Mouse (Mus musculus) gastrocnemius, postnatal 36 days (tissue): ENCODE measurements around the gene Zfp27. TPM values are rescaled to one million over a fixed set of nuclear protein-coding genes. Genes with fewer than 3 reads are reported as not detected.
A peak's percentile ranks its signal among the peaks of the same experiment; 100 is the strongest.
"Not testable (repeated sequence)": the region's sequence is repeated elsewhere in the genome, so short reads cannot be mapped to it uniquely, and the experiment has no call there.

Source experiments
- DNase-seq, 2 experiments: peaks; one replicate each; pipeline ENCODE4 v3.0.0; 2022
- intact Hi-C: fragments of 180-260 bp; cut with DNase I; formaldehyde crosslinking; loops from one replicate; pipeline ENCODE4 v1.15.1; 2025
- microRNA-seq, 2 experiments: library from miRNA; unstranded; fragments of <30 nt; microRNA quantifications; one replicate each; pipeline ENCODE4 v1.2.0; 2021
- total RNA-seq, 2 experiments: library from RNA; stranded (reverse); gene quantifications; 2 replicates each; pipeline ENCODE4 v1.2.3; 2021

The Zfp27 gene
- total RNA-seq, 2 experiments from 2014 or later, result 6.1 to 7.9 TPM

DNA sequence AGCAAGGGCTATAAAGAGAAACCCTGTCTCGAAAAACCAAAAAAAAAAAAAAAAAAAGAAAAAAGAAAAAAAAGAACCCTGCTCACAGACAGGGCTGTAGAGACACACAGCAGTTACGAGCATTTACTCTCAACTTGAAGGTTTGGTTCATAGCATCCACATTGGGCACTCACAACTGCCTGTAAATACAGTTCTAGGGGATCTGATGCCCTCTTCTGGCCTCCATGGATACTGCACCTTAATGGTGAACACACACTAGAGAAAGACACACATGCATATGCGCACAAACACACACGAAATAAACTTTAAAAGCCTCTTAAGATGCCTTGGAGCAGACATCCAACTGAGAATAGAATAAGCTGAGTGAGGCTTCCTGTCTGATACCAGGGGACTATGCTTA, 8.0 kb downstream of the Zfp27 start:
- no peak for DNase-seq
- intact Hi-C loops, result no loop called here

DNA sequence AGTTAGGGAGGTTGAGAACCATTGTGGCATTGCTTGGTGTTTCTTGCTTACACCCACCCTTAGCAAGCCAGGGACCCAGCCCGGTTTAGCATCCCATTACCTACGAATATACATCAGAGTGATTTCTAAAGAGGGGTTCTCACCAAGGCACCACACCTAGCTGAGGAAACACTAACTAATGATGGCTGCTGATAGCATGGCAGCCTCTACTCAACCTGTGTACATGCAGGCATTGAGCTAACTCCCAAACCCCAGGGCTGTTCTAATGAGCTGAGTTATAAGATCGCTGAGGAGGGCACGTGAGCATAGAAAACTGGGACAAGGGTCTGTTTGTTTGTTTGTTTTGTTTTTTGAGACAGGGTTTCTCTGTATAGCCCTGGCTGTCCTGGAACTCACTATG, 13.6 kb downstream of the Zfp27 start:
- intact Hi-C loops, result no loop called here
- DNase-seq, result no peak

DNA sequence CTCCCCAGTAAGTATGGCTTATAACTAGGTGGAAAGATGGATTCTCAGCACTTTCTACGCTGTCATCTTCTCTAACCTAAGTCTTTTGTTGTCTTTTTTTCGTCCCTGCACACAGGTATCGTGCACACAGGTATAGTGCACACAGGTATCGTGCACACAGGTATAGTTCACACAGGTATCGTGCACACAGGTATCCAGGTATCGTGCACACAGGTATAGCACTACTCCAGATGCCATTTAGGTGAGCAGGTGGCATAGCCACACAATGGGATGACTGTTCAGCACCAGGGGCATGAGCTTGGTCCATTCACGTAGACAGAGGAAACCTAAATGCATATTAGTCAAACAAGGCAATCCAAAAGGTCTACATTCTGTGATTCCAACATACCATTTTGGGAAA, 15.9 kb downstream of the Zfp27 start:
- no peak for DNase-seq
- intact Hi-C loops, result no loop called here

DNA sequence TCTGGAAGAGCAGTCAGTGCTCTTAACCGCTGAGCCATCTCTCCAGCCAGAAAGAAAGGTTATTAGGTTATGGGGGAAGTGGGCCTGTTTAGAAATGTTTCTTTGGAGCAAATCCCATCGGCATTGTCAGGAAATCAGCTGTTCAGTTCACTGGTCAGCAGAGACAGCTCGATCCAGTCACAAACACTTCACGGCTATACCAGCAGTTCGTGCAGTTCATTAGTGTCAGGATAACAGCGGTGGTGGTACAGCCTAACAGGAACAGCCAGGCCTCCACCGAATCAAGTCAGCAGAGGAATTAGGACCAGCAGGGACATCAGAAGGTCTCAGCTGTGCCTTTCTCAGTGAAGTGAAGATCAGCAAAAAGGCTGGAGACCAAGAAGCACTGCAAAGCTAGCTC, 25.5 kb downstream of the Zfp27 start:
- DNase-seq, result no peak
- intact Hi-C loops, result no loop called here

DNA sequence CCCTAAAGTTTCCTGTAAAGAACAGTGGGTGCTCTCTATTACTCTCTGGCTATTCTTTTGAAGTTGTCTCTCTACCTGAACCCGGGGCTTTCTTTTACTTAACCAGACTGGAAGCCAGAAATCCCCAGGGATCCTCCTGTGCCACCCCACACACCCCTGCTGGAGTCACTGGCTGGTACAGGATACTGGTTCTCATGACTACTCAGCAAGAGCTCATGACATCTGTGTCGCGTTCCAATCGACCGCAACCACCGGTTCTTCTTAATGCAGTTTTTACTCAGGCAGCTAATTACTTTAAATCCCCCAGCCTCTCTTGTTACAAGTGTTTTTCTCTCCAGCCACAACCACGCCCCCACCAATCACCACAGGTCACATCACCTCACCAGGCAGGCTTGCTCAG, 26.3 kb downstream of the Zfp27 start:
- intact Hi-C loops, result no loop called here
- DNase-seq, result no peak

DNA sequence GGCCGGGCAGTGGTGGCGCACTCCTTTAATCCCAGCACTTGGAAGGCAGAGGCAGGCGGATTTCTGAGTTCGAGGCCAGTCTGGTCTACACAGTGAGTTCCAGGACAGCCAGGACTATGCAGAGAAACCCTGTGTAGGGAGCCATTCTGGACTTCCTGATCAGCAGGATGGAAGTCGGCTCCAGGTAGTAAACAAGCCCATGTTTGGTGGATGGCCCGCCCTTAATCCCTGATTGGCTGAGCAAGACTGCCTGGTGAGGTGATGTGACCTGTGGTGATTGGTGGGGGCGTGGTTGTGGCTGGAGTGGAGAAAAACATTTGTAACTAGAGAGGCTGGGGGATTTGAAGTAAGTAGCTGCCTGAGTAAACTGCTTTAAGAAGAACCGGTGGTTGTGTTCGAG, 28.8 kb downstream of the Zfp27 start:
- intact Hi-C loops, result not testable (repeated sequence)

DNA sequence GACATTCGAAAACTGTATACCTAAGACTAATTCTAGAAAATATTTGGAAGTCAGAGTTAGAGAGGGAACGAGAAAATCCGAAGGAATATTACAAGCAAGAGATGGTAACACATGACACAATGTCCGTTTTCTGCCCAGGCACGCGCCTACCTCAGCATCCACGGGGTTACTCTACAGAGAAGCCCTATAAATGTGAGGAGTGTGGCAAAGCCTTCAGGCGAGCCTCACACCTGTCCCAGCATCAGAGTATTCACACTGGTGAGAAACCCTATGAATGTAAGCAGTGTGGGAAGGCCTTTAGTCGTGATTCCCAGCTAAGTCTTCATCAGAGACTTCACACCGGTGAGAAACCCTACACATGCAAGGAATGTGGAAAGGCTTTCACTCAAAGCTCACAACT, 32.1 kb downstream of the Zfp27 start:
- intact Hi-C loops, result no loop called here

More for the DNA sequence above, 28.8 kb downstream of the Zfp27 start:
- DNase-seq, result not testable (repeated sequence)

DNA sequence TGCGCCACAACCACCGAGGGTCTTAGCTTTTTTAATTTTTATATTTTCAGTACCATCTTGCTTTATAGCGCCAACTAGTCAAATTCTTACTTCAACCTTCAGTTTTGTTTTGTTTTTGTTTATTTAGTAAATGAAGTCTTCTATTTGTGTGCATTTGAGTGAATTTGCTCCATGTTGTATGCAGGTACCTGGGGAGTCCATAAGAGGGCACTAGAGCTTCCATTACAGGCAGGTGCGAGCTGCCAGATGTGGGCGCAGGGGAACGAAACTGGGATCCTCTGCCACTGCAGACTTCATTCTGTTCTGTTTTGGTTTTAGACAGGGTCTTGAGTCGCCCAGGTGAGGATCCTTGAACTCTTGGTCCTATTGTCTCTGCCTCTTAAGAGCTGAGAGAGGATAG, 44.7 kb downstream of the Zfp27 start:
- no peak for DNase-seq
- intact Hi-C loops, result no loop called here

More for the DNA sequence above, 32.1 kb downstream of the Zfp27 start:
- DNase-seq, result no peak

DNA sequence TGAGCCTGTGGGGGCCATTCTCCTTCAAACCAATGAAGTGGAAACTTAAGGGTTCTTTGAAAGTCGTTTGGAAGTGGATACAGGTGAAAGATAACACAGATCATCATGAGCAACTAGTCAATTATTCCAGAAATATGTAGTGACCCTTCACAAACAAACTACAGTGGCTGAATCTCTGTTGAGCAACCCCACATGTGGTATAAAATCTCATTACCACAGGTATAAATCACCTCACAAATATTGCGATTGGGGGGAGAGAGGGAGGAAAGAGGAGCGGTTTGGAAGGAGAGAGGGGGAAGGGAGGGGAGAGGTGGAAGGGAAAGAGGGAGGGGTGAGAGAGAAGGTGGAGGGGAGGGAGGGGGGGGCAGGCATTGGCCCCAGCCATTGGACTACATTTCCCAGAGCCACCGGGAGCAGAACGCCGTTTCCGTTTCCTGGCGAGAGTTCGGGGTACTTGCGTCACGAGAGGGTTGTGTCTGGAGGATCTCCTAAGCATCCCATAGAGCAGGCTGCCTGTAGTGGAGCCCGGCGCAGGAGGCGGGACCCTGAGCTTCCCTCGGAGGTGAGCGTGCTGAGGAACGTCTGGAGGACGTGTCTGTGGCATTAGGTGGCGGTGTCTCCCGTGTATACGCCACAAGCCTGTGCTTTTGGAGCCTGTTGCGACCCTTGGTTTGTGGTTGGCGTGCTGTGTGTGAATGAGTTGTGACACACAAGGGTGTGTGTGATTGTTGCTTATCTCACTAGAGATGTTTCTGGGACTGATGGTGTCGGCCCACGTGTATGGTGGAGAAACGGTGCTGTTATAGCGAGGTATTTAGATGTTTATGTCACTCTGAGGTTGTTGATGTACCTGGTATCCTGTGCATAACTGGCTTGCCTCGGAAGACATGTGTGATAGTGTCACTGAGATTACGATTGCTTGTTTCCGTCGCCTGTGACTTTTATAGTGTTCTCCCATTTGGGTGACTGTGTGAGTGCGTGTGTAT, 46.5 kb downstream of the Zfp27 start, which contains the start of gene Zfp420:
TSS of gene Zfp420 (plus strand) at position 448 of the 986 bp plus-strand sequence.
- intact Hi-C loops, result no loop called here
- peak; percentile 74 to 84 for DNase-seq

DNA sequence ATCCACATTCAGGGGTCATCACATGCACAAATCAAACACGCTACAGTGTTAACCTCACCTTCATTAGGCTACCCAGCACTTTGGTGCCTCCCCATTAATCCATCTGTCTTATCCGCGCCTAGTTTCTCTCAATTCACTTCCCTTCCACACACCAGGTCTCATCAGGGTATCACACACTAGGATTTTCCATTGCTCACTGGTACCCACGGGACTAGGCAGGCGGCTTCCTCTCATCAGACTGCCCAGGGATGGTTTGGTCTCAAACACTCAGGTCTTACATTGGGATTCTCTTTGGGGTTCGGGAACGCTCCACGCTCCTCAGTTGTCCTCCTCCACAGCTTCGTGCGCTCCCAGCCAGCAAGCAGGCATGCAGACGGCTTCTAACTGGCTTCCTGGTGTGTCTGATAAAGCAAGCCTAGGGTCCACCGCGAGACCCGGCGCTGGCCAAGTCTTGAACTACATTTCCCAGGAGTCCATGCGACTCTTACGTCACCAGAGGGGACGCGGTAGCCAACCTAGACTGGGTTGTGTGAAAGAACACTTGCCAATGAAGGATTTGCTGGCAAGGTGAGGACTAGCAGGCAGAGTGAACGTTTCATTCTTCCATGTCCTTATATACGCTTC, 53.0 kb downstream of the Zfp27 start, which contains the start of gene Zfp940:
TSS of gene Zfp940 (minus strand) at position 451 of the 624 bp plus-strand sequence.
- intact Hi-C loops, result no loop called here
- DNase-seq, result peak; percentile 62 to 67

DNA sequence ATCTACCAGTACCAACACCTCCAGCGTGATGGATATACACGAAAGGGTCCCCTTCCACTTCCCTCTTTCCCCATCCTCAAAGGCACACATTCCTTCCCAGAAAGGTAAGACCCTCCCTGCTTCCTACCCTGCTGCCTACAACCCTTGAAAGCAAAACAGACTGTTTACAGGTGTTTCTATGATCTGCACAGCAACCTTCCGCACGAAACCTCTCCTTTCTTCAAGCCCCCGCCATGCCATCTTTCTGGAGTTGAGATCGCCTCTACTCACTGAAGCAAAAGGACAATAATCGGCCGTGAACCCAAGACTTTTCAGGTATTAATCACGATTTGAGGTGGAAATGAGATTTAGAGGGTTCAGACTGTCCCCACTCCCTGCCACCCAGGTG, 53.5 kb downstream of the Zfp27 start:
- DNase-seq, result no peak
- intact Hi-C loops, result no loop called here

DNA sequence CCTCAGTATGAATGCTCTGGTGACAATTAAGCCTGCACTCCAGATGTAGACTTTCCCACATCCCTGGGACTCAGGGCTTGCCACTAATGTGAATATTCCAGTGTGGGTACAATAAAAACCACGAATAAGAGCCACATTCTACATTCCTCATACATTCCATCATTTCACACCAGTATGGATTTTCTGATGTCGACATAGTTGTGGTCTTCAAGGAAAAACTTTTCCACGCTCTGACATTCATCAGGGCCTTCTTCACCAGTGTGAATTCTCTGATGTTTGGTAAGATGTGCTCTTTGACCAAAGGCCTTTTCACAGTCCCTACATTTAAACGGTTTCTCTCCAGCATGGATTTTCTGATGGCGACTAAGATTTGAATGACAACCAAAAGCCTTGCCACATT, 61.8 kb downstream of the Zfp27 start:
- intact Hi-C loops, result no loop called here
- DNase-seq, result no peak

Small RNA genes within 50 kb of the gene (microRNA-seq; reads per million reads assigned to microRNA genes)
- 0 to 0.36 reads per million in 2 experiments for gene Mir7668

Other genes starting within 250 kb of the Zfp27 start
- not detected for gene Catsperg2, start 179.5 kb downstream of the Zfp27 start, total RNA-seq
- gene Zfp84, start 138.0 kb downstream of the Zfp27 start, total RNA-seq, result 1 to 10 TPM; 5.8 to 6.8 TPM
- 1 to 10 TPM; 1.2 to 2.2 TPM for gene Zfp30, start 122.6 kb downstream of the Zfp27 start, total RNA-seq
- 1 to 10 TPM; 6.3 to 9.7 TPM for gene Zfp790, start 90.5 kb downstream of the Zfp27 start, total RNA-seq
- gene Zfp940, start 52.9 kb downstream of the Zfp27 start, total RNA-seq, result 1 to 10 TPM; 1.2 to 1.9 TPM
- gene Zfp420, start 46.6 kb downstream of the Zfp27 start, total RNA-seq, result 1 to 10 TPM; 2.5 to 2.6 TPM
- gene Zfp383, start 1.7 kb upstream of the Zfp27 start, total RNA-seq, result 1 to 10 TPM; 4.0 to 6.3 TPM
- 1 to 10 TPM; 4.8 to 5.5 TPM for gene Zfp74, start 47.5 kb upstream of the Zfp27 start, total RNA-seq
- 10 to 100 TPM; 15.4 to 18.7 TPM for gene Zfp568, start 77.4 kb upstream of the Zfp27 start, total RNA-seq
- gene Zfp14, start 144.8 kb upstream of the Zfp27 start, total RNA-seq, result 1 to 10 TPM; 1.6 to 1.9 TPM
- gene Zfp82, start 166.3 kb upstream of the Zfp27 start, total RNA-seq, result 1 to 10 TPM; 1.4 to 1.7 TPM
- gene Gm26920, start 183.8 kb upstream of the Zfp27 start, total RNA-seq, result not detected
- gene Zfp566, start 184.0 kb upstream of the Zfp27 start, total RNA-seq, result 1 to 10 TPM; 1.8 to 2.9 TPM
- 10 to 100 TPM; 25.9 to 28.9 TPM for gene Zfp260, start 188.2 kb upstream of the Zfp27 start, total RNA-seq
- gene Zfp382, start 215.4 kb upstream of the Zfp27 start, total RNA-seq, result under 1 TPM; 0.59 to 0.99 TPM